Mouse (Mus musculus): Measurements from ENCODE around the gene Acer2.

GRCm38 (mm10) chr4:86943296-86943695 is 69.1 kb downstream of the Acer2 start:
- TF ChIP-seq CTCF (conservative IDR thresholded peaks at IDR 0.05; ENCODE audit: low read length) (no peak), NANOG (IDR thresholded peaks at IDR 0.05; ENCODE audit: borderline replicate concordance, low read length) (no peak)
